Mouse (Mus musculus) thymus, adult 18-20 months (tissue): Measurements from ENCODE around the gene Nxnl1.

ENCODE experiments used
- DNase-seq, 2 experiments: peaks; one replicate each; pipeline ENCODE4 v3.0.0; 2022; ENCODE audit warnings: mixed read lengths in 2 of 2

Nxnl1 gene

DNA sequence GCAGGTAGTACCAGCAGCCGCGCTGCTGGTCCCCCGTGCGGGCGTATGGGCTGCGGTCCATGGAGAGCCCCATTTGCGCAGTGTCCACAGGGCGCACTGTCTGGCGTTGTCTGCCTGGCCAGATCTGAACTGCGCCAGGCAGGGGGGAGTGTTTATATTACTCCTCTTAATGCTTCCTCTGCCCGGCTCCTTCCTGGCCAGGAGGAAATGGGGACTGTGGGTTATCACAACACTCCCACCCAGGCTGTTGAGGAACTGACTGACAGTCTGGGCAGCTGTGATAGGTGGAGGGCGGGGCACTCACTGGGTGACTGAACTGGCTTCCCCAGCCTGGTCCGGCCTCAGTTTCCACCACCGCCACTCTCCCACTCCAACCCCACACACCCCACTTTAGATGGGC is 54.8 kb downstream of the Nxnl1 start, which contains the start of gene Plvap:
TSS of gene Plvap (minus strand) at position 109 of the 400 bp plus-strand sequence.
- no peak for DNase-seq
